Mouse (Mus musculus): Measurements from ENCODE around the gene Vgf.

The Vgf gene

DNA sequence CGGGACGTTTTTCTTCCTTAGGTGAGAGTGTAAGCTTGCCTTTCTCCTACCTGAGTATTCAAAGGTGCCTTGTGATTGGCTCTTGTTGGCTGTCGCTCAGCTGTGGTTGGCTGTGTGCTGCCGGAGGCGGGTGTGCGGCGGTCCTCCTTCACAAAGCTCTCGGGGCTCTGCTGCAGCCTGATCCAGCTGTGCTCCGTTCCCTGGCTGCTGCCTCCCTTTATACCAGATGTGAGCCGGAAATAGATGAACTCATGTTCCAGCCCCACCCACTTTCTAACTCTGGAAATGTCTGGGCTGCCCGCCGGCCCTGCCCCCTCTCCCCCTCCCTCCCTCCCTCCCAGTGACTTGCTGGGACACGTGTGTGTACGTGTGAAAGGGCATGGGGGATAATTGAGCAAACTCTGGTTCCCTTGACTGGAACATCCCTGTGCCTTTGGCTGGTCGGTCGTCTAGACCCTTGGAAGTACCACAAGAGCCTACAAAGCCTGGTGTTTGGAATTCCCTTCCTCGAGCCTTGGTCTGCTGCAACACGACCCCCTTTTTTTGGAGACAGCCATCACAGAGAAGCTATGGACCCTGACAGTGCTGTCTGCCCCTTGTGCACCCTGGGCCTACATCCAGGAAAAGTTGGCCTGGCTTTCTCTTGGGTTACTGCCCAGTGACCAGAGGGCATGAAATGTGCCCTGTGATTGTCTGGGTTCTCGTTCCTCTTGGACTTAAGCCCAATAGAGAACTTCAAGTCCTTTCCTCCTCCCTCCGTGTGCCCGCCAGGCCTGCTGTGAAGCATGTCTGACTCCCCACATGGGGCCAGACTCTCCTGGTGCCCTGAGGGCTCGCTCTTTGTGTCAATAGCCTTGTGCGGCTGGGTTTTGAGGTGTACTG, 46.1 kb downstream of the Vgf start, which contains the start of gene Serpine1:
Serpine1 (minus strand) TSS at position 190 of the 882 bp plus-strand sequence.
- peak; percentile 92 for DNase-seq

DNA sequence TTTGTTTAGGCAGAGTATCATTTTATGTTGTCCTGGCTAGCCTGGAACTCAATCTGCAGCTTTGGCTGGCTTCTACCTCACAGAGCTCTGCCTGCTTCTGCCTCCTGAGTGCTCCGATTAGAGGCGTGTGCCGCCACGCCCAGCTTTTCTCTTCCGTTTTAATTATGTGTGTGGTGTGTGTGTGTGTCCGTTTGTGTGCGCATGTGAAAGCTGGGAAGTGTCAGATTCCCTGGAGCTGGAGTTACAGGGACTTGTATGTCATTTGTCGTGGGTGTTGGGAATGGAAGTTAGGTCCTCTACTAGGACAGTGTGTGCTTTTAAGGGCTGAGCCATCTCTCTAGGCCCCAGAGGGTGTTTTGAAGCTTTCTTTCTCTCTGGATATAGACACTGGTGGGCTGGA, 46.9 kb downstream of the Vgf start:
- peak; percentile 15 for DNase-seq

DNA sequence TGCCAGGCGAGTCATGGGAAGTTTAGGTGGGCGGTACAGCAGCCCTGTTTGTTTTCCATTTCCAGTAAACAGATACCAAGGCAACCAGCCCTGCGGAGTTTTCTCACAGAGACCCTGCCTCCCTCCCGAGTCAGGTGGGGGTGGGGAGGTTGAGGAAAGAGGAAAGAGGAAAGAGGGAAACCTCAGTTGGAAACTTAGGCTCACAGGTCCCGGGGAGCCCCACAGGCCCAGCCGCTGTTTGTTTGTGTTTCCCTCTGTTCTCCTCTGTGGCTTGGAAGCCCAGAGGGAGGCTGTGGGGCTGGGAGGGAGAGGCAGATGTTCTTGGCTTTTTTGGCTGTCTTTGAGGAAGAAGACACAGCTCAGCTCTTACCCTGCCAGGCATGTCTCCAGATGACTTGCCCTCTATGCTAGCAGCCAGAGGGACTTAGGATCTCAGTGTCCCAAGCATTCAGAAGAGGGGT, 48.0 kb downstream of the Vgf start:
- peak; percentile 9 for DNase-seq

DNA sequence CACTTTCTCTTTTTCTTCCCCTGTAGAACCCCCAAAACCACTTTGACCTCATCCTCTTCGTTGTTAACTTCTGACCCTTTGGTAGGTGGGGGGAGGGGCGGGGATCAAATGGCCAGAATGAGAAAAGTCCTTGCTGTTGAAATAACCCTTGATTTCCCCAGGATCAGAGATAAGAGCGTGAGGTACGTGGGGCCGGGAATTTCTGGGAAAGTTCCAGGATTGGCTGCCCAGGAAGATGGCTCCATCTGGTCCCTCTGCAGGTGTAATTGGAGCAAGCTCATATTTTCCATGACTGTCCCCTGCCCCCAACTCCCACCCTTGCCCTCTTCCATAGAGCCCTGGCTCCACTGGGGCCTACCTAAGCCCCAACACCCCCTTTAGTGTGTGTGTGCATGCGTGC, 49.5 kb downstream of the Vgf start:
- no peak for DNase-seq

DNA sequence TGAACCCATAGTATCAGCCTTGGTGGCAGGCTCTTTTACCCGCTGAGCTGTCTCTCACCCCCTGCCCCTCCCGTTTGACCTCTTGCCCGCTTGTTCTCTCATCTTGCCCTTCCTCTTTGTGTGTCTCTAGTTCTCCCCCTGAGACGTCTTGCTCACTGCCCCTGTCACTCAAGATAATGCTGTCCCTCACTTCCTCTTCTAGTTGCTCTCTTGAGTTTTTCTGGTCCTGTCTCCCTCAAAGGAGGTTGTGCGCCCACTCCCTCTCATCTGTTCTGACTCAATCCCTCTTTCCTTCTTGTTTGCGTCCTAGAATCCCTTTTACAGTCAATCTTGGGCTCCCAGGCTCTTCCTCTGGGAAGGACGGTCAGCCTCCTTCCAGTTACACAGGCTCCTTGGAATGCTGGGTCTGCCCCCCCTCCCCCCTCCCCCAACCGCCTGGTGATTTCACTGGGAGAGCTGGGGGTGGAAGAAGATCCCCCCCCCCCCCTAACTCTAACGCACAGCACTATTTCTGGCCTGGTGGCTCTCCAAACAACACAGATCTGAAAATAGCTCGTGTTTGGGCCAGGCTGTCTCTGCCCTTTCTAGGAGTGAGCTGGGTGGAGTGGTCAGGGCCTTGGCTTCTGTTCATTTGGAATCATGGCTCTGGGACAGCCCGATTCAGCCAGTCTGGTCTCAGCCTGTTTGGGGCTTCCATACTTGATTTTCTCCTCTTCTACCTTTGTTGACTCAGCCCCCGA, 50.2 kb downstream of the Vgf start:
- peak; percentile 14 for DNase-seq

DNA sequence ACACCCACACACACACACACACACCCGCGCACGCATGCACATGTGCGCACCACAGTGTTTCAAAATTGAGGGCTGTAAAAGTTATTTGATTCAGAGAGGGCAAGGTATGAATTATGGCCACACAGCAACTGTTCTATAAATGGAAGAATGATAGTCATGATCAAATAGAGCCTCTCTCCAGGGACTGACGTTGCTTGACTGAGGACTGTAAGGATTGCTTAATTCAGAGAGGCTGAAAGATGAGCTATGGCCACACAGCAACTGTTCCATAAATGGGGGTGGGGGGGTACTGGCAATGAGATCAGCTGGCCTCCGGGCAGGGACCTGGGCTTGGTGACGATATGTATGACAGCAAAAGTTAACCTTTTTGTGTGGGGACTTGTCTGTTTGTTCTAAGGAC, 51.0 kb downstream of the Vgf start:
- no peak for DNase-seq

DNA sequence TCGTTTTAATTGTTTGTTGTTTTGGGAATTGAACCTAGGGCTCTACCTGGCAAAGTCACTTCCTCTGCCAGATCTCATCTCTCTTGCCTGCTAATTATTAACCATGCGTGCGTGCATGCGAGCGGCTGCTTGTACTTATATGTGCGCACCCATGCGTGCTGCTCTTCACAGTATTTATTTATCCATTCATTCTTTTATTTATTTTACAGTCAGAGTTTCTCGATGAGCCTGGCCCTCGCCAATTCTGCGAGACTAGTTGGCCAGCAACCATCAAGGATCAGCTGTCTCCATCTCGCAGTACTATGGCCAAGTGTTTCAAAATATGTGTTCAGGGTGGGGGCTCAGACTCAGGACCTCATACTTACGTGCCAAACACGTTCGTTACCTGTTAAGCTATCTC, 51.8 kb downstream of the Vgf start:
- DNase-seq: no peak

DNA sequence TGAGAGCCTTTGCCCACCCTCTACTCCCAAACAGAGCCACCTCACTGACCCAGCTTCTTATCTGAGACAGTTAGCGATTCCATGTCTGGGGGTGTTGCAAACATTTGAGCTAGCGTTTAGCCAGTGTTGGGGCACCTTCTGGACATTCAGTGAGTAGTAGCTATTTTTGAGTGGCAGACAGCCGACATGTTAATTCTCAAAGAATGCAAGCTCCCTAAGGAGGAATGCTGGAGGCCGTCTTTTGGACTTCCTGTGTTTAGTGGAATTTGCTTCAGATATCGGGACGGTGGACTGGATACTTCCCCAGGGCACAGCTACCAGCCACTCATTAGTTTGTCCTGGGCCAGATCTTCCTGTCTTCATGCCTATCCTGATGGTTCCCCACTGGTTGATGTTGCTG, 52.4 kb downstream of the Vgf start:
- DNase-seq: no peak

DNA sequence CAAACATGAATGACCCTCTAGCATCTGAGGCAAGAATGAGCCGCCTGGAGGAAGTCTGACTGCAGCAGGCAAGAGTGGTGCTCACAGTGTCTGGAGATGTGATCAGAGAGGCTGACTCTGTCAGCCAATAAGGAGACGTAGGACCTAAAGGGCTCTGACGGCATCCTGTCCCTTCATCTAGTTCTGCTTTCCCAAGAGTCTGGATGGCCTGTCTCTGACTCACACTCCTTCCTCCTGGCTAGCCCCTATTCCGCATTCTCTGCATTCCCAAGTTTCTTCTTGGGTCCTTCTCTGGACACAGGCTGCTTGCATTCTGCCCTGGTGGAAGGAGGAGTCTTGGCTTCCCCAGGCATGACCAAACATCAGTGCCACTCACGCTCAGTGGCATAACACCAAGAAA, 53.7 kb downstream of the Vgf start:
- DNase-seq: peak; percentile 25
